Mouse (Mus musculus) testis, adult 2 months (tissue): ENCODE data around the gene Taf3.

ENCODE experiments used
- CTCF ChIP-seq: fragments of 200-500 bp; IDR thresholded peaks from 2 replicates; pipeline ENCODE4 v1.5.1; 2012; ENCODE audit warnings: low read depth, mild to moderate bottlenecking, inconsistent platforms, low read length, moderate library complexity; ENCODE audit not compliant: control insufficient read depth, insufficient read depth, insufficient replicate concordance
- POLR2A ChIP-seq: fragments of 200-500 bp; IDR thresholded peaks from 2 replicates; pipeline ENCODE4 v1.6.1; 2012; ENCODE audit warnings: low read depth, mild to moderate bottlenecking, inconsistent platforms, low read length, moderate library complexity; ENCODE audit not compliant: control insufficient read depth

DNA sequence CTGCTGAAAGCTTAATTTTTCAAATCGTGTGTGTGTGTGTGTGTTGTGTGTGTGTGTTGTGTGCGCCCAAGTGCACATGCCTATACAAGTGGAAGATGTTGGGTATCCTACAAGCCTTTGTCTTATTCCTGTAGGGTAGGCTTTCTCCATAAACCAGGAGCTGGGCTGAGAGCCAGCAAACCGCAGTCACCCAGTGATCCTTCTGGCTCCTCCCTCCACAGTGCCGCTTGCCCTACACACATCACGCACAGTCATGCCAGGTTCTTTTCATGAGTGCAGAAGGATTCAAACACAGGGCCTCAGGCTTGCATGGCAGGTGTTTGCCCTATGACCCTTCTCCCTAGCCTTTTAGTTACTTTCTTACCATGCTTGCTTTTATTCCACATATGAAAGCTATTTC is 45.0 kb downstream of the Taf3 start:
- no peak for TF ChIP-seq POLR2A
- no peak for TF ChIP-seq CTCF
